Mouse (Mus musculus): Measurements from ENCODE around the gene Grwd1.
"Not testable (repeated sequence)": the region's sequence is repeated elsewhere in the genome, so short reads cannot be mapped to it uniquely, and the experiment has no call there.

The Grwd1 gene

GRCm38 (mm10) chr7:45830427-45831127 lies at the start of gene Grwd1:
Gene Grwd1, minus strand, starts transcription at chr7:45830944.
- DNase-seq (ENCODE audit: inconsistent ontology term): peak; percentile 88

GRCm38 (mm10) chr7:45880531-45880930 lies 49.8 kb upstream of the Grwd1 start:
- no peak for DNase-seq (ENCODE audit: inconsistent ontology term)

- DNase-seq (ENCODE audit: inconsistent ontology term): not testable (repeated sequence)
Measured at GRCm38 (mm10) chr7:45878278-45878677, 47.5 kb upstream of the Grwd1 start, which contains the start of gene Grin2d. Gene Grin2d, minus strand, starts transcription at chr7:45878378.

GRCm38 (mm10) chr7:45876895-45877294 lies 46.2 kb upstream of the Grwd1 start:
- DNase-seq (ENCODE audit: inconsistent ontology term): no peak

- peak; percentile 72 for DNase-seq (ENCODE audit: inconsistent ontology term)
Measured at GRCm38 (mm10) chr7:45873061-45873947, 42.6 kb upstream of the Grwd1 start.

- peak; percentile 86 for DNase-seq (ENCODE audit: inconsistent ontology term)
Measured at GRCm38 (mm10) chr7:45872624-45873023, 41.9 kb upstream of the Grwd1 start, which contains the start of gene Kdelr1. Gene Kdelr1, plus strand, starts transcription at chr7:45872772.

GRCm38 (mm10) chr7:45870282-45871058 lies 39.7 kb upstream of the Grwd1 start:
- DNase-seq (ENCODE audit: inconsistent ontology term): peak; percentile 21

GRCm38 (mm10) chr7:45869787-45870186 lies 39.0 kb upstream of the Grwd1 start:
- DNase-seq (ENCODE audit: inconsistent ontology term): no peak

GRCm38 (mm10) chr7:45869107-45869670 lies 38.4 kb upstream of the Grwd1 start:
- no peak for DNase-seq (ENCODE audit: inconsistent ontology term)

- no peak for DNase-seq (ENCODE audit: inconsistent ontology term)
Measured at GRCm38 (mm10) chr7:45867871-45868270, 37.1 kb upstream of the Grwd1 start.

- peak; percentile 92 for DNase-seq (ENCODE audit: inconsistent ontology term)
Measured at GRCm38 (mm10) chr7:45865925-45866910, 35.5 kb upstream of the Grwd1 start.

GRCm38 (mm10) chr7:45864435-45864834 lies 33.7 kb upstream of the Grwd1 start:
- DNase-seq (ENCODE audit: inconsistent ontology term): no peak

GRCm38 (mm10) chr7:45862804-45863203 lies 32.1 kb upstream of the Grwd1 start:
- no peak for DNase-seq (ENCODE audit: inconsistent ontology term)

- DNase-seq (ENCODE audit: inconsistent ontology term): no peak
Measured at GRCm38 (mm10) chr7:45859008-45859407, 28.3 kb upstream of the Grwd1 start.

- DNase-seq (ENCODE audit: inconsistent ontology term): peak; percentile 51
Measured at GRCm38 (mm10) chr7:45856950-45857901, 26.5 kb upstream of the Grwd1 start.

GRCm38 (mm10) chr7:45853089-45853488 lies 22.3 kb upstream of the Grwd1 start:
- no peak for DNase-seq (ENCODE audit: inconsistent ontology term)

- DNase-seq (ENCODE audit: inconsistent ontology term): no peak
Measured at GRCm38 (mm10) chr7:45850661-45851060, 19.9 kb upstream of the Grwd1 start.

- DNase-seq (ENCODE audit: inconsistent ontology term): no peak
Measured at GRCm38 (mm10) chr7:45848447-45849027, 17.8 kb upstream of the Grwd1 start.

Data from Muller cell, postnatal 12 days (primary cell).